Mouse (Mus musculus): Measurements from ENCODE around the gene Arhgef19.

- TF ChIP-seq CTCF (IDR thresholded peaks at IDR 0.05; ENCODE audit: borderline replicate concordance, insufficient read depth, low read length): no peak
- TF ChIP-seq POLR2A (IDR thresholded peaks at IDR 0.05; ENCODE audit: low read depth, low read length): no peak
Measured at GRCm38 (mm10) chr4:141288152-141288551, 48.9 kb downstream of the Arhgef19 start.

All from embryonic fibroblast, embryonic 13.5 days (primary cell).